Comparison of ENCODE assay signal across 27 mouse cellular contexts in the genomic region with DNA sequence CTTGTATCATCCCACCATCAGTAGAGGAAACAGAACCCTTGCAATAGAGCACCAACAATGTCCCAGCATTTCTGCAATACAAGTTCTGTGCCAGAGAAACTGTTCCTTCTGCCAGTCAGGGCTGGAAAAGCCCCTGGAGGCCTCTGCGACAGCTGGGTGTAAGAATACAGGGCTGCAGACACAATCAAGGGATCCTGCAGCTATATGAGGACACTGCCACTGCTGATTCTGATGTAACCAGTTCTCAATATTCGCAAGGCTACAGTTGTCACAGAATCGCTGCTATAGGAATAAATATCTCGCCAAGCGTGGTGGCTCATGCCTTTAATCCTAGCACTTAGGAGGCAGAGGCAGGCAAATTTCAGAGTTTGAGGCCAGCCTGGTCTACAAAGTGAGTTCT.
"Had no signal": no experiment of that assay in that cellular context is flagged by ENCODE, and none has a peak within 500 bp of the region (broad histone marks: within the 10 kb centered on the region; RNA-seq: fewer than 3 reads in every experiment).

No protein-coding gene starts in this region.

- H3K4me2 ChIP-seq: limb, embryonic 12.5 days; limb, embryonic 13.5 days; limb, embryonic 15.5 days; liver, embryonic 11.5 days; liver, embryonic 12.5 days; liver, embryonic 13.5 days; liver, embryonic 15.5 days; lung, embryonic 14.5 days; lung, embryonic 15.5 days; midbrain, embryonic 11.5 days; midbrain, embryonic 12.5 days; midbrain, embryonic 13.5 days; midbrain, embryonic 15.5 days; neural tube, embryonic 12.5 days had no signal

- H3K36me3 ChIP-seq: limb, embryonic 10.5 days; limb, embryonic 12.5 days; limb, embryonic 13.5 days; limb, embryonic 15.5 days; liver, embryonic 12.5 days; liver, embryonic 13.5 days; liver, embryonic 15.5 days; lung, embryonic 15.5 days; midbrain, embryonic 10.5 days; midbrain, embryonic 12.5 days; midbrain, embryonic 13.5 days; midbrain, embryonic 15.5 days; neural tube, embryonic 12.5 days had no signal

- H3K4me3 ChIP-seq: limb, embryonic 10.5 days; limb, embryonic 12.5 days; limb, embryonic 13.5 days; limb, embryonic 15.5 days; liver, embryonic 12.5 days; liver, embryonic 13.5 days; liver, embryonic 15.5 days; lung, embryonic 15.5 days; megakaryocyte, embryonic 14.5 days; midbrain, embryonic 10.5 days; midbrain, embryonic 12.5 days; midbrain, embryonic 13.5 days; midbrain, embryonic 15.5 days; neural tube, embryonic 12.5 days had no signal

- DNase-seq: left cerebral cortex, postnatal 4 days; liver; liver, embryonic 13.5 days; liver, postnatal 0 days; lung, adult 18-20 months; lung, adult 2 months; lung, embryonic 14.5 days; lung, postnatal 10 days; lung, postnatal 14 days; lung, postnatal 36 days; lung, postnatal 4 days; midbrain, embryonic 14.5 days had no signal

- H3K27me3 ChIP-seq: limb, embryonic 12.5 days; limb, embryonic 13.5 days; limb, embryonic 15.5 days; lung, embryonic 15.5 days had no signal
